Mouse (Mus musculus) limb, embryonic 13.5 days (tissue): Measurements from ENCODE around the gene Fam228a. TPM values are rescaled to one million over a fixed set of nuclear protein-coding genes. Genes with fewer than 3 reads are reported as not detected.

Source experiments
- ATAC-seq: fragments of 200-750 bp; cut with Nextera tagmentation; 2 replicates; pipeline ENCODE4 v1.8.0; 2017; ENCODE audit warnings: low read depth, moderate number of reproducible peaks, moderate TSS enrichment; ENCODE audit not compliant: low FRiP score
- H3K27ac ChIP-seq: fragments of 300-500 bp; sonication (generic); 2 replicates; pipeline ENCODE4 v1.5.1; 2015; ENCODE audit warnings: inconsistent platforms, mild to moderate bottlenecking, moderate library complexity
- H3K27me3 ChIP-seq: fragments of 300-500 bp; sonication (generic); 2 replicates; pipeline ENCODE4 v1.6.1; 2015; ENCODE audit warnings: mild to moderate bottlenecking, inconsistent platforms
- H3K36me3 ChIP-seq: fragments of 300-500 bp; sonication (generic); 2 replicates; pipeline ENCODE4 v1.6.1; 2015; ENCODE audit warnings: inconsistent platforms, mild to moderate bottlenecking, moderate library complexity
- H3K4me1 ChIP-seq: fragments of 300-500 bp; sonication (generic); 2 replicates; pipeline ENCODE4 v1.6.1; 2015; ENCODE audit warnings: inconsistent platforms
- H3K4me2 ChIP-seq: fragments of 300-500 bp; sonication (generic); replicated peaks from 2 replicates; pipeline ENCODE4 v1.6.1; 2015; ENCODE audit warnings: inconsistent platforms, mild to moderate bottlenecking, moderate library complexity
- H3K4me3 ChIP-seq: fragments of 300-500 bp; sonication (generic); 2 replicates; pipeline ENCODE4 v1.5.1; 2015; ENCODE audit warnings: moderate library complexity, mild to moderate bottlenecking, inconsistent platforms
- H3K9ac ChIP-seq: fragments of 300-500 bp; sonication (generic); 2 replicates; pipeline ENCODE4 v1.6.1; 2015; ENCODE audit warnings: mild to moderate bottlenecking, inconsistent platforms
- H3K9me3 ChIP-seq: fragments of 300-500 bp; sonication (generic); 2 replicates; pipeline ENCODE4 v1.6.1; 2016; ENCODE audit warnings: inconsistent platforms
- WGBS: fragments of 180-500 bp; shearing (Covaris S2); methylation state at CpG from one replicate; pipeline ENCODE4 v1.1.7; 2015; 5-methylcytosine and 5-hydroxymethylcytosine counted together
- polyA plus RNA-seq: library from polyadenylated mRNA; unstranded; fragments of >200 nt; fragmentation: Nextera tagmentation; extraction: Ambion mirVana; gene quantifications from 2 replicates; pipeline ENCODE4 v1.2.1, GENCODE M21; 2015

The Fam228a gene
- polyA plus RNA-seq, 1 experiment from 2014 or later, result 0.59 TPM

- H3K27ac ChIP-seq, result no peak overlapping the region
- H3K4me3 ChIP-seq, result no peak overlapping the region
- ATAC-seq, result no peak
- H3K4me2 ChIP-seq, result no peak overlapping the region
- H3K9me3 ChIP-seq, result no peaks in the 10 kb centered on the region
- peaks cover 20% of the 10 kb centered on the region for H3K36me3 ChIP-seq
- no peak overlapping the region for H3K9ac ChIP-seq
- H3K4me1 ChIP-seq, result no peaks in the 10 kb centered on the region
- 78% methylated on average over 4 of the region's 4 CpGs for WGBS
- H3K27me3 ChIP-seq, result no peaks in the 10 kb centered on the region
These were observed 58.3 kb downstream of the Fam228a start for GRCm38 (mm10) chr12:4679971-4680370.

DNA sequence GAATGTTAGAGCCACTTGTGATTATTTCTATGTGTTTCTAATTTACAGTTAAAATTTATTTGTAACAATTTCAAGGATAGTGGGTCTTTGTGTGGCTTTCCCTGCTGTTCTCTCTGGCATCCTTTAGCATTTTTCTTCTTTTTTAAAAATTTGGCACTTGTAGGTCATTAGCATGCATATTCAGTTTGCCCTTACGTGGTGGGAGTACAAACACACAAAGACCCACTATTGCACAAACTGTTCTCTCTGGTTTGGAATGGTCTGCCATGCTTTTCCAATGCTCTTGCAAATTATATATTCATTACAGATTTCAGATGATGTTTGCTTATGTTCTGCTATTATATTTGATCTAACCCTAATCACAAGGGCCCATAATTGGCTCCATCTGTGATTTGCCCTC lies 61.9 kb downstream of the Fam228a start:
- Histone ChIP-seq H3K27me3 (no peaks in the 10 kb centered on the region), H3K4me1 (no peaks in the 10 kb centered on the region), H3K4me2 (no peak overlapping the region), H3K36me3 (peaks cover 50% of the 10 kb centered on the region), H3K4me3 (no peak overlapping the region), H3K9ac (no peak overlapping the region), H3K27ac (no peak overlapping the region), H3K9me3 (no peaks in the 10 kb centered on the region)
- 72% methylated on average over 1 of the region's 1 CpGs for WGBS
- ATAC-seq, result no peak

- H3K36me3 ChIP-seq, result peaks cover 59% of the 10 kb centered on the region
- no peak overlapping the region for H3K4me2 ChIP-seq
- no peaks in the 10 kb centered on the region for H3K9me3 ChIP-seq
- H3K27ac ChIP-seq, result no peak overlapping the region
- no peaks in the 10 kb centered on the region for H3K27me3 ChIP-seq
- no peak overlapping the region for H3K9ac ChIP-seq
- ATAC-seq, result no peak
- H3K4me1 ChIP-seq, result no peaks in the 10 kb centered on the region
- no peak overlapping the region for H3K4me3 ChIP-seq
- WGBS, result 94% methylated on average over 5 of the region's 5 CpGs
These were observed 72.6 kb downstream of the Fam228a start for GRCm38 (mm10) chr12:4665675-4666037.

DNA sequence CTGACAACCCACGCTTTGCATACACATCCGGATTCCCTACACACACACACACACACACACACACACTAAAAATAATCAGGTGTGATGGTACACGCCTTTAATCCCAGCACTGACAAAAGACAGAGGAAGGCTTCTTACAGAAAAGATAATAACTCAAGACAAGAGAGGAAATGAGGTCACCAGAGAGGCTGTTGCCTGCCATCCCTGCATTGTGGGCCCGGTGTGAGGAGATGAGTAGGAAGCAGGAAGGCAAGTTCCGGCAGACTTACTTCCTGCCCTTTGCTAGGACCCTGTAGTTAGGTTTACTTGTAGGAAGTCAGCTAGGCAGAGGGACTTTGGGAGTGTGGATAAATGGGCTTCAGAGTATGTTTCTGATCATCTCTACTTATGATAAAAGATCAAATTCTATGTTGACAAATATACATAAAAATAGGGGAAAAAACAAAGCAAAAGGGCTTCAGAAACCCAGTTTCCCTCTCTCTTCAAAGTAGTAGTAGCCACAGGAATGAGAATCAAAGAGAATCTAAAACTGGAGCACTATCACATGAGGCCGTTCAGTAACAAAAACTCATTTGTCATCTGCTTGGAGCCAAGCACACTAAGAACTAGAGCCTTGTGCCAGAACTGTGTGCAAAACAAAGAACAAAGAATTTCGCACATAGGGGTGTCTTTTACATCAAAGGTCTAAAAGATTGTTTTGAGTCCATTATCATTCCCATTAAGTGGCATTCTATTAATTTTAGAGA lies 73.1 kb downstream of the Fam228a start:
- no peaks in the 10 kb centered on the region for H3K4me1 ChIP-seq
- peaks cover 58% of the 10 kb centered on the region for H3K36me3 ChIP-seq
- H3K4me2 ChIP-seq, result no peak overlapping the region
- no peaks in the 10 kb centered on the region for H3K9me3 ChIP-seq
- ATAC-seq, result no peak
- H3K27ac ChIP-seq, result no peak overlapping the region
- no peak overlapping the region for H3K9ac ChIP-seq
- 82% methylated on average over 7 of the region's 7 CpGs for WGBS
- no peak overlapping the region for H3K4me3 ChIP-seq
- H3K27me3 ChIP-seq, result no peaks in the 10 kb centered on the region

Other genes starting within 250 kb of the Fam228a start
- 33.0 and 35.8 TPM in 2 replicates for gene Itsn2, start 145.8 kb downstream of the Fam228a start, polyA plus RNA-seq
- gene Gm3625, start 145.5 kb downstream of the Fam228a start, polyA plus RNA-seq, result not detected in 2 replicates
- gene Pfn4, start 30.6 kb upstream of the Fam228a start, polyA plus RNA-seq, result 3.3 and 5.3 TPM in 2 replicates
- gene Fam228b, start 30.8 kb upstream of the Fam228a start, polyA plus RNA-seq, result 4.8 and 5.6 TPM in 2 replicates
- 220 and 232 TPM in 2 replicates for gene Sf3b6, start 79.1 kb upstream of the Fam228a start, polyA plus RNA-seq
- 14.0 and 14.8 TPM in 2 replicates for gene Fkbp1b, start 103.2 kb upstream of the Fam228a start, polyA plus RNA-seq
- gene Wdcp, start 104.9 kb upstream of the Fam228a start, polyA plus RNA-seq, result 21.5 and 26.5 TPM in 2 replicates
- gene Mfsd2b, start 135.9 kb upstream of the Fam228a start, polyA plus RNA-seq, result 1.6 and 2.3 TPM in 2 replicates
- 25.4 and 25.8 TPM in 2 replicates for gene Ubxn2a, start 169.3 kb upstream of the Fam228a start, polyA plus RNA-seq
- 11.3 and 11.8 TPM in 2 replicates for gene Atad2b, start 178.9 kb upstream of the Fam228a start, polyA plus RNA-seq